Mouse (Mus musculus) thymus, adult 18-20 months (tissue): ENCODE measurements around the gene Clcnka.

Experiments used
- DNase-seq, 2 experiments: peaks; one replicate each; pipeline ENCODE4 v3.0.0; 2022; ENCODE audit warnings: mixed read lengths in 2 of 2

Gene Clcnka

GRCm38 (mm10) chr4:141420886-141421285 is 22.4 kb upstream of the Clcnka start:
- DNase-seq: no peak

- no peak for DNase-seq
Measured at GRCm38 (mm10) chr4:141420192-141420829, 21.8 kb upstream of the Clcnka start, which contains the start of gene Hspb7. Gene Hspb7, plus strand, starts transcription at chr4:141420779.

- DNase-seq: peak in 1 of 2 experiments; percentile 22
Measured at GRCm38 (mm10) chr4:141419398-141420191, 21.1 kb upstream of the Clcnka start.

DNA sequence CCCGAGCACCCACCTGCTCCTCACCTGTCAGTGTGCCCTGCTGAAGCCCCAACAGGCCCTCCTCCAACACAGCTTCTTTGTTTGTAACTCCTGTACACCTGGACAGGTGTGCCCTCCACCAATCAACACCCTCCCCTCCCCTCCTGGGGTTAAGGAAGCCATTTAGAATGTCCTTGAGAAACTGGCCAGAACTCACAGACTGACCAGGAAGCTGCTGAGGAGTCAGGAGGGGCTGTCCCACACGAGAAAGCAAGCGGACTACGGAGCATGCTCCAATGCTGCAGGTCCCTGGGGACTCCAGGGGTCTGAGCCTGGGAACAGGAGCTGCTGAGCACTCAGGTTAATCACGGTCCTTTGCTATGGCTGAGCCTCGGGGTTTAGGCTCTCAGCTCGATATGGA is 17.4 kb upstream of the Clcnka start, which contains the start of gene Clcnkb:
TSS of gene Clcnkb (minus strand) at position 91 of the 400 bp plus-strand sequence.
- DNase-seq: no peak

DNA sequence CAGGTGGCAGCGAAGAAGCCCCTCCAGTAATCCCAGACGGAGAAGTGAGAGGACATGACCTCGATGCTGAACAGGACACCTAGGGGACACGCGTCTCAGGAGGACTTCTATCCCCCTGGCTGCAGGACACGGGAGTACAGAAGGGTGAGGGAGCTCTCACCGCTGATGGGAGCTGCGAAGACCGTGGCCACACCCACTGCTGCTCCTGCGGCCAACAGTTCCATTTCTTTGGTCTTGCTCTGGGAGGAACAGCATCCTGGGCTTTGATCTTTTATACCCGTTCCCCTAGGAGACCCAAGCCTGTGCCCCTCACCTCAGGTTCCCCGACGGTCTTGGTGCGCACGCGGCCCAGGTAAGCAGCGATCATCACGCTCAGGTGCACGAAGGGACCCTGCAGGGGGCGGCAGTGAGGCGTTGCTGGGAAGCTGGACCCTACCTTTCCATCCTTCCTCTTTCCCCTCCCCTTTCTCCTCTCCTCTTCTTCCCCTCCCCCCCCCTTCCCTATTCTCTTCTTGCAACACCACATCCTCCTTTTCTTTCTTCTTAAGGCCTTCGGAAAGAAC is 13.0 kb upstream of the Clcnka start:
- DNase-seq: no peak

- DNase-seq: no peak
Measured at GRCm38 (mm10) chr4:141408577-141408976, 10.1 kb upstream of the Clcnka start.

DNA sequence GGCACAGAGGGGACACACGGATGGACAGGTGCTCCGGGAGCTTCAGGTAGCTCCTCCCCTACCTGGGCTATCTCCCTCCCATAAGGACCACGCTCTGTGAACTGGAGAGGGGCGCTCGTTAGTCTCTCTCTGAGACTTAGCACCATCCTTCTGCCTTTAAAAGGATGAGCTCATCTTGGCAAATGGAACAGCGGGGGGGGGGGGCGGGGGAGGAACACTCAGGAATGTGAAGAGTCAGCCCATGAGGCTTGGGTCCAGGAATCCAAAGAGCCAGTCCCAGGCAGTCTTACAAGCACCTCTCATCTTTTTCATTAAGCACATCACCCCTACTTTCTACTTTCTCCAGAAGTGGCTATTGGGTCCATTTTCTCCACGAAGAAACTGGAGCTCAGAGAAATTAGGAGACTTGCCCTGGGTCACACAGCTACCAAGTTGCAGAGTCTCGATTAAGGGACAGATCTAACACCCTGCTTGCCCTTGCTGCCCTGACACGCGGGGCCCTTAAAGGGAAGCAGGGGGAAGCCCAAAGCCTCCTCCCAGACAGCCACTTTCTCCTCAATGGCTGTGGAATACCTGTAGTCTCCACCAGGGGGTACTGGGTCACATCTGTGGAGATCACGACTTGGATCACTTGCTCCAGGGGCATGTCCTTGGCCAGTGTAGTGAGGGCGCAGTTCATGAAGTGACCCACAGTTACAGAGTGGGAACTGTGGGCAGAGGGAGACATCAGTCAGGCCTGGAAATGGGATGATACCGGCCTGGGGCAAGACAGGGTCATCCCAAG is 8.2 kb upstream of the Clcnka start:
- no peak for DNase-seq

- DNase-seq: no peak
Measured at GRCm38 (mm10) chr4:141405314-141405622, 6.7 kb upstream of the Clcnka start.

DNA sequence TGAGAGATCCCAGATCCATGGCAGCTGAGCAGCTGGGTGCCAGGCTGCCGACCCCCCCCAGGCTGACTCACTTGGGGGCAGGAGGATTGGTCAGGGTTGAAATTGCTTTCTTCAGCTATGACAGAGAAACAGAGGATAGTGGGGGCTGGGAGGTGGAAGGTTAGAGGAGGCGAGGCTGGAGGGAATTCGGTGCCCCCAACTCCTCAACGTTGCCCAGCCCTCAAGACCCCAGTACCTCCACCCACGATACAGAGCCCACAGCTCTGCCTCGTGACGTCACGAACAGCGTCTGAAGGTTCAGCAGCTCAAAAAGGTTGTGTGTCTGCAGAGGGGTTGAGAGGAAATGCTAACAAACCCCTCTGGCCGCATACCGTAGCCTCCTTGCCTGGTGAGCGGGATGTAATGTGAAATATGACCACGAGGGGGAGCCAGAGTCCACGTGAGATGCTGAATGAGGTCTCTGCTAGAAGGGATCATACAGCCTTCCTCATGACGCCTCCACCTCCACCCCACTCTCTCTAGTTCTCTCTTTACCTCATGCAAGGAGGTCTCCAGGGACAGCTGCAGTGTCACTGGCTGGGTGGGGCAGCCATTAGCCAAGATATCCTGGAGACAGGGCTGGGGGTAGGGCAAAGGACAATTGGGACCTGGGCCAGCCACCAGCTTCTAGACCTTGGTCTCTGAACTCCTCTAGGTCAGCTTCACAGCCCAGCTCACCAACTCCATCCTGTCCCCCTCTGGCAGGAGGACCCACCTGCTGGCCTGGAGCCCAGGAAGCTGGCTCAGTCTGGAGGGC is 6.2 kb upstream of the Clcnka start:
- DNase-seq: peak; percentile 54 to 64

DNA sequence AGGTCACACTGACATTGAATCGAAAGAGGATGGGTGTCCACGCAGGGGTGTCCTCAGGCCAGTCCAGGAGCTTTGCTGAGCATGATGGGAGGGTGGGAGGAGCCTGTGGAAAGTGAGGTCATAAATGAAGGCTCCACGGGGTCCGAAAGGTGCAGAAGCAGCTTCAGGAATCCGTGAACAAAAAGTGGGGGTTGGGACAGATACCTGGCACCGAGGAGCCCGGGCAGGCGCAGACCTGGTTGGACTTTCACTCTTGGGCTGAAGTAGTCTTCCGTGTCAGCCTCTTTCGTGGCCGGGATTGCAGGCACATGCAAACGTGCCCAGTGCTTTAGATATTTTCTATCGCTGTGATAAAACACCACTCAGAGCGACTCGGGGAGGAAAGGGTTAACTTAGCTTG is 1.6 kb upstream of the Clcnka start:
- DNase-seq: no peak

- no peak for DNase-seq
Measured at GRCm38 (mm10) chr4:141397861-141398260, 663 bp downstream of the Clcnka start.

- DNase-seq: no peak
Measured at GRCm38 (mm10) chr4:141394751-141395150, 3.8 kb downstream of the Clcnka start.

- no peak for DNase-seq
Measured at GRCm38 (mm10) chr4:141391293-141391692, 7.2 kb downstream of the Clcnka start.

DNA sequence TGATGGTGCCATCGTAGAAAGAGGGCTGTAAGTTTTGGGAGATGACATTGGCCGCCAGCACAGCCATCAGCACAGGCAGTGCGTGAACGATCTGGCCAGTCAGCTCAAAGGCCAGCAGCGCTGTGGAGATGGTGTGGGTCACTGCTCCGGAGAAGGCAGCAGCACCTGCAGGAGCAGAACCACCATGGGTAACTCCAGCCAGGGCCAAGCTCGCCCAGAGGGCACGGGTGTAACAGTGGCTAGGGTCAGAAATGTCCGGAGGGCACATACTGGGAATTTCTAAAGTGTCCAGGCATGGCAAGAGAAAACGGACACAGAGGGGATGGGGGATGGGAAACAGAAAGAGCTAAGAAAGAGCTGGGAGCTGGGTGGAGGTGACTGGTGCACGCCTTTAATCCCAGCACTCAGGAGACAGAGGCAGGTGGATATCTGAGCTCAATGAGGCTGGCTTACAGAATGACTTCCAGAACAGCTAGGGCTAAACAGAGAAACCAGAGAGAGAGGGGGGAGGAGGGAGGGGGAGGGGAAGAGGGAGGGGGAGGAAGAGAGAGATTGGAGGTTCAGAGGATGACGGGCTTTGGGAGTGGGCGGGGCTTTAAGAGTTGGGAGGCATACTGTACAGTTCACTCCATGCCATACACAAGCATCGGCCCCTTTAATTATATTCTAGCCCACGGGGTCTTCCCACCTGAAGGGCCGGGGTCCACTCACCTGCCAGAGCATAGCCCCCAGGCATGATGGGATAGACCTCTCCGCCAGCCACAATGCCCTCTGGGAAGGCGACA is 9.0 kb downstream of the Clcnka start:
- no peak for DNase-seq

DNA sequence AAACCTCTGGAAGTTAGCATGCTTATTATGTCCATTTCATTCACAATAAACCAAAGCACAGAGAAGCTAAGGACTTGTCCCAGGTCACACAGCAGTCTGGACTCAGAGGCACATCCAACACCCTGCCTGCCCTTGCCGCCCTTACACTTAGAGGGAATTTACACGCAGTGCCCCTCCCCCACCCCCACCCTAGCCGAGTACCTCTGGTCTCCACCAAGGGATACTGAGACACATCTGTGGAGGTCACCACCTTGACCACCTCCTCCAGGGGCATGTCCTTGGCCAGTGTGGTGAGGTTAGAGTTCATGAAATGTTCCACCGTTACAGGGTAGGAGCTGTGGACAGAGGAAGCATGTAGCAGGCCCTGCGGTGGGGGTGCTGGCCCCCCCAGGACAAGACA is 10.6 kb downstream of the Clcnka start:
- no peak for DNase-seq

DNA sequence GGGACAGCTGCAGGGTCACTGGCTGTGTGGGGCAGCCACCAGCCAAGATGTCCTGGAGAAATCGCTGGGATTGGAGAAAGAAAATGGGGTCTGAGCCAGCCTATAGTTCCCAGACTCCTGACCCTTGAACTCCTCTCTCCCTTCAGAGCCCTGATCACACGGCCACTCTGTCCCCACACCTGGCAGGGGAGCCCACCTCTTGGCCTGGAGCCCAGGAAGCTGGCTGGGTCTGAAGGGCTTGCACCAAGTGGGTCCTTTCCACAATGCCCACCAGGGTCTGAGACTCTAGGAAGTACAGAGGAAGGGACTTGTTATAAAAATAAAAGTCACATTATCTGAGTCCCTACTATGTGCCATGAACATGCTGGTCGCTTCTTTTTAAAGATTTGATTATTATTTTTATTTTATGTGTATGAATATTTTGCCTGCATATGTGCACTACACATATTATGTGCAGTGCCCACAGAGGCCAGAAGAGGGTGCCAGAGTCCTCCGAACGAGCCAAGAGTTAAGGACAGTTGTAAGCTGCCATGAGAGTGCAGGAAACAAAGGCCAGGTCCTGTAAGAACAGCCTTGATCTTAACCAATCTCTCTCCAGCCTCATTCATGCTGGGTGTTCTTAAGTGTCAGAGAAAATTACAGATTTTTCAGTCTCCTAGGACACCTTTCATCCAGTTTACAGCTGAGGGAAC is 11.3 kb downstream of the Clcnka start:
- peak in 1 of 2 experiments; percentile 21 for DNase-seq

DNA sequence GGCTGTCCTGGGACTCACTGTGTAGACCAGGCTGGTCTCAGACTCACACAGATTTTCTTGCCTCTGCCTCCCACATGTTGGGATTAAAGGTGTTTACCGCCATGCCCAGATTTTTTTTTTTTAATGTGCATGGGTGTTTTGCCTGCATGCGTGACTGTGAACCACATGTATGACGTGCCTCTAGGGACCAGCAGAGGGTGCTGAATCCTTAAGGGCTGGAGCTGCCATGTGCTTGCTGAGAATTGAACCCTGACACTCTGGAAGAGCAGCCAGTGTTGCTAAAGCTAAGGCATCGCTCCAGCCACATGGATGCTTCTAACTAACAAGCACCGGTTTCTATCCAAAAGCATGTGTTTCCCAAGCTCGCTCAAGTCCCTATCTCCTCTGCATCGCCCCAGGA is 12.4 kb downstream of the Clcnka start:
- DNase-seq: no peak

DNA sequence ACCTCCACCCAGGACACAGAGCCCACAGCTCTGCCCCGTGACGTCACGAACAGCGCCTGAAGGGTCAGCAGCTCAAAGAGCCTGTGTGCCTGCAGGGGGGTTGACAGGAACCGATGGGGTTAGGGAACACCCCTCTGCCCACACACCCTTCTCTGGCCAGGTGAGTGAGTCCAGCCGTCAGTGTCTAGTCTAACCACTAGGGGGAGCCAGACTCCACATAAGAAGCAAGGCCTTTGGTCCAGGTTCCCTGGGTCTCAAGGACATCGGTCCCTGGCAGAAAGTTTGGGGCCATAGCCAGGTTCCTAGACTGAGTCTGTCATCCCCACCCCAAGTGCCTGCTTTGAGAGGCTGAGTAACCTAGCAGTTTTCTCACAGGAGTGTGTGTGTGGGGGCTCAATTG is 13.2 kb downstream of the Clcnka start:
- DNase-seq: peak in 1 of 2 experiments; percentile 16

DNA sequence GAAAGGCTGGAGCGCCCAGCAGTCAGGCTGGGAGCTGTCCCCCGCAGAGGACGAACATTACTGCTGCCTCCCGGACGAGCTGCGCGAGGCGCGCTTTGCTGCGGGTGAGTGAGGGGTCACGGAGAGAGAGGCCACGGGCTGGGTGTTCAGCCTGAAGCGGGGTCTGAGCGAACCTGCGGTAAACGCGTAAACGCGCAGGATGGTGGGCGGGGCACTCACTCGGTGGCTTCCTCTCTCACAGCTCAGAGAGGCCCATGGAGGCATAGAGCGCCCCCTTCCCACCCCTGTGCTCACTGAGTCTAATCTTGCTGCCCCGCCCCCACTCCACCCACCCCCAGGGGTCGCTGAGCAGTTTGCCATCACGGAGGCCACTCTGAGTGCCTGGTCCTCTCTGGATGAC is 16.1 kb downstream of the Clcnka start:
- peak in 1 of 2 experiments; percentile 17 for DNase-seq

DNA sequence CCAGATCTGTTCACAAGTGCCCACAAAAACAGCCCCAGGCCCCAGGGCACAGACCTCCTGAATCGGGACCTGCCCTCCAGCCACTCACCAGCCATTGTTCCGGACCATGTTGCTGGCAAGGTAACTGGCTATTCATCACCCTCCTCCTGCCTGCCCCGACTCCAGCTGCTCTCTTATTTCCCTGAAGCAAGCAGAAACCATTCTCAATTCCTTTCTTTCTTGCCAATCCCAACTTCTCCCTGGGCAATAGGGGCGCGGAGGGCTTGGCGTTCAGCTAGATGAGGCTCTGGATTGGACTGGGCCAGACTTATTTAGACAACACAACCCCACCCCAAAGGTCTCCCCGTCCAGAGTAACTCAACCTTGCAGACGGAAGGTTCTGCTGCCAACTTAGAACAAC is 18.9 kb downstream of the Clcnka start:
- DNase-seq: no peak

GRCm38 (mm10) chr4:141372426-141372825 is 26.1 kb downstream of the Clcnka start:
- no peak for DNase-seq
